Mouse (Mus musculus) skeletal muscle tissue, postnatal 0 days (tissue): ENCODE results near the gene Mrpl20. TPM values are rescaled to one million over a fixed set of nuclear protein-coding genes. Genes with fewer than 3 reads are reported as not detected.

ENCODE experiments used
- microRNA-seq, 2 experiments: library from miRNA; unstranded; fragments of <30 nt; microRNA quantifications; one replicate each; pipeline ENCODE4; 2016
- polyA plus RNA-seq: library from polyadenylated mRNA; unstranded; fragments of >200 nt; fragmentation: Nextera tagmentation; extraction: Ambion mirVana; gene quantifications from 2 replicates; pipeline ENCODE4 v1.2.1, GENCODE M21; 2015

Mrpl20 gene
- 172 and 176 TPM in 2 replicates for polyA plus RNA-seq

GRCm38 (mm10) chr4:155802741-155803339, at the start of gene Mrpl20:
Gene Mrpl20 (plus strand): TSS chr4:155802878.

GRCm38 (mm10) chr4:155760613-155761355, 41.9 kb upstream of the Mrpl20 start, which contains the start of gene Atad3a:
Gene Atad3a (minus strand): TSS chr4:155761093.

GRCm38 (mm10) chr4:155774280-155774754, 28.4 kb upstream of the Mrpl20 start, which contains the start of gene Vwa1:
Gene Vwa1 (minus strand): TSS chr4:155774698.

GRCm38 (mm10) chr4:155785819-155786218, 16.9 kb upstream of the Mrpl20 start, which contains the start of gene Tmem88b:
Gene Tmem88b (minus strand): TSS chr4:155785874.

GRCm38 (mm10) chr4:155790021-155790489, 12.6 kb upstream of the Mrpl20 start, which contains the start of gene Ankrd65:
Gene Ankrd65 (plus strand): TSS chr4:155790439.

GRCm38 (mm10) chr4:155811929-155812664, 9.4 kb downstream of the Mrpl20 start, which contains the start of gene Ccnl2:
Gene Ccnl2 (plus strand): TSS chr4:155812489.

GRCm38 (mm10) chr4:155831205-155831766, 28.6 kb downstream of the Mrpl20 start, which contains the start of gene Aurkaip1:
Gene Aurkaip1 (plus strand): TSS chr4:155831272.

GRCm38 (mm10) chr4:155839483-155839910, 36.8 kb downstream of the Mrpl20 start, which contains the start of gene Mxra8:
Gene Mxra8 (plus strand): TSS chr4:155839680.

GRCm38 (mm10) chr4:155846871-155847578, 44.3 kb downstream of the Mrpl20 start, which contains the start of gene Dvl1:
Gene Dvl1 (plus strand): TSS chr4:155847402.

Small RNA genes within 50 kb of the gene (microRNA-seq; reads per million reads assigned to microRNA genes)
- gene Gm27743: 0 reads per million in 2 experiments

Other genes with a start within 250 kb of the Mrpl20 start
- 25.7 and 36.4 TPM in 2 replicates for gene Nadk, start 240.5 kb upstream of the Mrpl20 start, polyA plus RNA-seq
- 3.5 and 3.7 TPM in 2 replicates for gene Slc35e2, start 201.5 kb upstream of the Mrpl20 start, polyA plus RNA-seq
- gene Cdk11b, start 178.0 kb upstream of the Mrpl20 start, polyA plus RNA-seq: 39.1 and 44.5 TPM in 2 replicates
- not detected in 2 replicates for gene Gm10563, start 157.5 kb upstream of the Mrpl20 start, polyA plus RNA-seq
- 38.5 and 62.9 TPM in 2 replicates for gene Mmp23, start 149.5 kb upstream of the Mrpl20 start, polyA plus RNA-seq
- 13.3 and 14.7 TPM in 2 replicates for gene Mib2, start 133.7 kb upstream of the Mrpl20 start, polyA plus RNA-seq
- 4.6 and 6.1 TPM in 2 replicates for gene Fndc10, start 108.5 kb upstream of the Mrpl20 start, polyA plus RNA-seq
- 90.9 and 95.8 TPM in 2 replicates for gene Ssu72, start 98.1 kb upstream of the Mrpl20 start, polyA plus RNA-seq
- gene Tmem240, start 68.1 kb upstream of the Mrpl20 start, polyA plus RNA-seq: 0.28 and 0.58 TPM in 2 replicates
- gene Atad3a, start 41.8 kb upstream of the Mrpl20 start, polyA plus RNA-seq: 56.3 and 59.2 TPM in 2 replicates
- 20.3 and 22.5 TPM in 2 replicates for gene Vwa1, start 28.2 kb upstream of the Mrpl20 start, polyA plus RNA-seq
- 1.4 and 1.5 TPM in 2 replicates for gene Tmem88b, start 17.0 kb upstream of the Mrpl20 start, polyA plus RNA-seq
- 0.13 and 0.15 TPM in 2 replicates for gene Ankrd65, start 12.4 kb upstream of the Mrpl20 start, polyA plus RNA-seq
- 89.3 and 91.0 TPM in 2 replicates for gene Ccnl2, start 9.6 kb downstream of the Mrpl20 start, polyA plus RNA-seq
- 131 and 148 TPM in 2 replicates for gene Aurkaip1, start 28.4 kb downstream of the Mrpl20 start, polyA plus RNA-seq
- 109 and 120 TPM in 2 replicates for gene Mxra8, start 36.8 kb downstream of the Mrpl20 start, polyA plus RNA-seq
- gene Dvl1, start 44.5 kb downstream of the Mrpl20 start, polyA plus RNA-seq: 13.5 and 16.4 TPM in 2 replicates
- gene Tas1r3, start 60.5 kb downstream of the Mrpl20 start, polyA plus RNA-seq: 0.16 and 0.21 TPM in 2 replicates
- gene Cptp, start 66.6 kb downstream of the Mrpl20 start, polyA plus RNA-seq: 8.0 and 8.1 TPM in 2 replicates
- 23.9 and 26.2 TPM in 2 replicates for gene Ints11, start 66.7 kb downstream of the Mrpl20 start, polyA plus RNA-seq
- 24.9 and 28.0 TPM in 2 replicates for gene Pusl1, start 88.9 kb downstream of the Mrpl20 start, polyA plus RNA-seq
- 9.6 and 9.8 TPM in 2 replicates for gene Acap3, start 88.9 kb downstream of the Mrpl20 start, polyA plus RNA-seq
- 65.7 and 69.6 TPM in 2 replicates for gene Ube2j2, start 141.0 kb downstream of the Mrpl20 start, polyA plus RNA-seq
- gene C1qtnf12, start 159.4 kb downstream of the Mrpl20 start, polyA plus RNA-seq: 22.7 and 51.1 TPM in 2 replicates
- gene B3galt6, start 189.8 kb downstream of the Mrpl20 start, polyA plus RNA-seq: 8.4 and 8.5 TPM in 2 replicates
- gene Sdf4, start 190.0 kb downstream of the Mrpl20 start, polyA plus RNA-seq: 85.8 and 116 TPM in 2 replicates
- gene Tnfrsf4, start 211.0 kb downstream of the Mrpl20 start, polyA plus RNA-seq: 0.23 and 0.38 TPM in 2 replicates
- gene Tnfrsf18, start 223.3 kb downstream of the Mrpl20 start, polyA plus RNA-seq: 1.0 and 1.3 TPM in 2 replicates